Mouse (Mus musculus) hindbrain, embryonic 10.5 days (tissue): ENCODE data around the gene Fbn1. TPM values are rescaled to one million over a fixed set of nuclear protein-coding genes. Genes with fewer than 3 reads are reported as not detected.

Source experiments
- DNase-seq: peaks from one replicate; pipeline ENCODE4 v3.0.0-alpha.2; 2017; ENCODE audit warnings: low spot score
- H3K27ac ChIP-seq: fragments of 300-500 bp; sonication (generic); 2 replicates; pipeline ENCODE4 v1.5.1; 2016; ENCODE audit warnings: mild to moderate bottlenecking, moderate library complexity
- H3K27me3 ChIP-seq: fragments of 300-500 bp; sonication (generic); 2 replicates; pipeline ENCODE4 v1.6.1; 2016; ENCODE audit warnings: mild to moderate bottlenecking; ENCODE audit not compliant: poor library complexity, insufficient read depth, severe bottlenecking
- H3K36me3 ChIP-seq: fragments of 300-500 bp; sonication (generic); 2 replicates; pipeline ENCODE4 v1.6.1; 2016; ENCODE audit warnings: mild to moderate bottlenecking, moderate library complexity
- H3K4me1 ChIP-seq: fragments of 300-500 bp; sonication (generic); replicated peaks from 2 replicates; pipeline ENCODE4 v1.6.1; 2016; ENCODE audit warnings: mild to moderate bottlenecking
- H3K4me3 ChIP-seq: fragments of 300-500 bp; sonication (generic); 2 replicates; pipeline ENCODE4 v1.5.1; 2016; ENCODE audit warnings: mild to moderate bottlenecking, moderate library complexity
- H3K9me3 ChIP-seq: fragments of 300-500 bp; sonication (generic); 2 replicates; pipeline ENCODE4 v1.6.1; 2016; ENCODE audit warnings: mild to moderate bottlenecking, moderate library complexity
- WGBS: fragments of 180-500 bp; shearing (Covaris S2); methylation state at CpG from one replicate; pipeline ENCODE4 v1.1.7; 2016; 5-methylcytosine and 5-hydroxymethylcytosine counted together
- polyA plus RNA-seq: library from polyadenylated mRNA; unstranded; fragments of >200 nt; fragmentation: Nextera tagmentation; extraction: Ambion mirVana; gene quantifications from 2 replicates; pipeline ENCODE4 v1.2.1, GENCODE M21; 2016

Gene Fbn1
- polyA plus RNA-seq, 1 experiment from 2014 or later, result 7.0 TPM

DNA sequence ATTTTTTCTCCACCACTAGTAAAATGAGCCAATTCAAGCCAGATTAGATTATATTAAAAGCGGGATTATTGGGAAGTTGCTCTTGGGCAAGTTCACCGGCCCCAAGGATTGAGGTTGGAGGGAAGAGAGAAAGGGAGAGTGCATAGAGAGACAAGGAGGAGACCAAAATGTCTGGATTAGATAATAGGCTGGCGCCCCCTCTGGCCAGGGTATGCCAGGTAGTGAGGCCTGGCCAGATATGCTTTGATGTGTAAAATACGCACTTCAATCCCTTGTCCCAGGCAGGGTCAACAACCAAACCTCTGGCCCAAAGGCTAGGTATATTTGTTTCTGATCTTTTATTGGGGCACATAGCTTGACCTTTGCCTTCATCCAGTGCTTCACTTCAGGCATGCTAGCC is 256.0 kb downstream of the Fbn1 start:
- no peak overlapping the region for H3K27ac ChIP-seq
- H3K36me3 ChIP-seq, result peaks cover 77% of the 10 kb centered on the region
- H3K27me3 ChIP-seq, result no peaks in the 10 kb centered on the region
- DNase-seq, result no peak
- H3K4me3 ChIP-seq, result no peak overlapping the region
- WGBS, result 86% methylated on average over 4 of the region's 4 CpGs
- H3K9me3 ChIP-seq, result no peaks in the 10 kb centered on the region
- H3K4me1 ChIP-seq, result peaks cover 25% of the 10 kb centered on the region

Other genes starting within 250 kb of the Fbn1 start
- gene Gm9913, start 2.9 kb downstream of the Fbn1 start, polyA plus RNA-seq, result 0.17 and 0.21 TPM in 2 replicates
- gene Cep152, start 117.1 kb upstream of the Fbn1 start, polyA plus RNA-seq, result 8.5 and 11.8 TPM in 2 replicates
- 142 and 175 TPM in 2 replicates for gene Eid1, start 165.1 kb upstream of the Fbn1 start, polyA plus RNA-seq
- gene Shc4, start 216.2 kb upstream of the Fbn1 start, polyA plus RNA-seq, result 1.2 and 2.0 TPM in 2 replicates